Mouse (Mus musculus) heart, embryonic 14.5 days (tissue): ENCODE measurements around the gene Plin1. TPM values are rescaled to one million over a fixed set of nuclear protein-coding genes. Genes with fewer than 3 reads are reported as not detected.

Experiments
- ATAC-seq: fragments of 200-750 bp; cut with Nextera tagmentation; 2 replicates; pipeline ENCODE4 v1.8.0; 2017; ENCODE audit warnings: low read depth, moderate TSS enrichment; ENCODE audit not compliant: insufficient number of reproducible peaks, insufficient read depth, low FRiP score
- H3K27ac ChIP-seq, 2 experiments: fragments of 200-500 bp in 1 of 2; fragments of 300-500 bp in 1 of 2; sonication (generic) in 1 of 2; replicated peaks in 1 of 2; 2 replicates each; pipeline ENCODE4 v1.5.1; 2012 to 2014; ENCODE audit warnings: low read depth in 2 of 2, low read length in 2 of 2, control low read depth in 1 of 2, mild to moderate bottlenecking in 1 of 2, mixed read lengths in 1 of 2; ENCODE audit not compliant: control insufficient read depth in 1 of 2, insufficient read depth in 1 of 2
- H3K27me3 ChIP-seq: fragments of 300-500 bp; sonication (generic); 2 replicates; pipeline ENCODE4 v1.6.1; 2014; ENCODE audit warnings: mild to moderate bottlenecking, low read length, control low read depth; ENCODE audit not compliant: control insufficient read depth, insufficient read depth
- H3K36me3 ChIP-seq: fragments of 300-500 bp; sonication (generic); 2 replicates; pipeline ENCODE4 v1.6.1; 2014; ENCODE audit warnings: mild to moderate bottlenecking, control low read depth, low read length, mixed read lengths; ENCODE audit not compliant: control insufficient read depth, insufficient read depth
- H3K4me1 ChIP-seq, 2 experiments: fragments of 200-500 bp in 1 of 2; fragments of 300-500 bp in 1 of 2; sonication (generic) in 1 of 2; 2 replicates each; pipeline ENCODE4 v1.6.1; 2012 to 2014; ENCODE audit warnings: low read length in 2 of 2, control low read depth in 1 of 2, mixed read lengths in 1 of 2; ENCODE audit not compliant: control insufficient read depth in 2 of 2, insufficient read depth in 2 of 2
- H3K4me2 ChIP-seq: fragments of 300-500 bp; sonication (generic); 2 replicates; pipeline ENCODE4 v1.6.1; 2014; ENCODE audit warnings: mild to moderate bottlenecking, low read length
- H3K4me3 ChIP-seq, 2 experiments: fragments of 200-500 bp in 1 of 2; fragments of 300-500 bp in 1 of 2; sonication (generic) in 1 of 2; 2 replicates each; pipeline ENCODE4 v1.5.1; 2012 to 2014; ENCODE audit warnings: low read length in 2 of 2, mild to moderate bottlenecking in 2 of 2, control low read depth in 1 of 2, low read depth in 1 of 2, moderate library complexity in 1 of 2; ENCODE audit not compliant: control insufficient read depth in 1 of 2, insufficient read depth in 1 of 2
- H3K9ac ChIP-seq: fragments of 300-500 bp; sonication (generic); 2 replicates; pipeline ENCODE4 v1.6.1; 2014; ENCODE audit warnings: mild to moderate bottlenecking, low read length
- H3K9me3 ChIP-seq: fragments of 300-500 bp; sonication (generic); 2 replicates; pipeline ENCODE4 v1.6.1; 2016; ENCODE audit warnings: low read length, control low read depth; ENCODE audit not compliant: control insufficient read depth
- WGBS: fragments of 180-500 bp; shearing (Covaris S2); extraction: QIAGEN DNeasy Blood & Tissue Kit; methylation state at CpG from one replicate; pipeline ENCODE4 v1.1.7; 2014; 5-methylcytosine and 5-hydroxymethylcytosine counted together
- polyA plus RNA-seq: library from polyadenylated mRNA; unstranded; fragments of >200 nt; fragmentation: Nextera tagmentation; extraction: Ambion mirVana; gene quantifications from 2 replicates; pipeline ENCODE4 v1.2.1, GENCODE M21; 2014

Gene Plin1
- polyA plus RNA-seq, 1 experiment from 2014 or later = not detected

DNA sequence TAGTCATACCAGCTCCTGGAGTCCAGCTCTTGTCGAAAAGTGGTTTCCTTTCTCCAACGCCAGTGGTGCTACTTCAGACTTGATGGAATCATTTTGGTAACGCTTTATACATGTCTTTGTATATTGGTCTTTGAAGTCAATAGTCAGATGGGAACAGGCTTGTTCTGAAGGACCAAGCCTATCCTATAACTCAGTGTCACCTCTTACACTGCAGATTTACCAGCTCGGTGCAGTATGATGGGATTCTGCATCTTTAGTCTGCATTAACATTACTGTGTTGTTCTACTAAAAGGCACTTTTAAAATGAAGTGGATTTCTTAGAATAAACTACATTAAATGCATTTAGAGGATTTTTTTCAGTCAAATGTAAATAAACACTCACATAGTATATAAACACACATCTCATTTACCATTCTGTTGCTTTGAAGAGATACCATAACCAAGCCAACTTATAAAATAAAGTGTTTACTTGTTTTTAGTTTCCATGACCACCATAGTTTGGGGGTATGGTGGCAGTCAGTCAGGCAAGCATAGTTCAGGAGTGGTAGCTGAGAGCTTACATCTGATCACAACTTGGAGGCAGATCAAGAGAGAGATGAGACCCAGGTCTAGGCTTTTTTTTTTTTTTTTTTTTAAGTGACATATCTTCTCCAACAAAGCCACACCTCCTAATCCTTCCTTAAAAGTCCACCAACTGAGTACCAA, 61.7 kb downstream of the Plin1 start:
- Histone ChIP-seq H3K4me2 (no peak overlapping the region), H3K27me3 (no peaks in the 10 kb centered on the region), H3K4me3 (no peak overlapping the region), H3K9me3 (no peaks in the 10 kb centered on the region), H3K27ac (no peak overlapping the region), H3K36me3 (peaks cover 85% of the 10 kb centered on the region), H3K9ac (no peak overlapping the region), H3K4me1 (no peaks in the 10 kb centered on the region)
- ATAC-seq = no peak
- WGBS = 91% methylated on average over 4 of the region's 4 CpGs

Other genes starting within 250 kb of the Plin1 start
- not detected in 2 replicates for gene Rhcg, start 115.2 kb downstream of the Plin1 start, polyA plus RNA-seq
- gene Ticrr, start 72.7 kb downstream of the Plin1 start, polyA plus RNA-seq = 5.1 and 5.3 TPM in 2 replicates
- 1.6 and 2.0 TPM in 2 replicates for gene Kif7, start 17.2 kb downstream of the Plin1 start, polyA plus RNA-seq
- gene Pex11a, start 10.2 kb upstream of the Plin1 start, polyA plus RNA-seq = 9.4 and 9.8 TPM in 2 replicates
- 0.39 and 0.50 TPM in 2 replicates for gene Wdr93, start 10.3 kb upstream of the Plin1 start, polyA plus RNA-seq
- gene Mesp1, start 60.9 kb upstream of the Plin1 start, polyA plus RNA-seq = not detected in 2 replicates
- gene Mesp2, start 77.8 kb upstream of the Plin1 start, polyA plus RNA-seq = 0.27 and 0.59 TPM in 2 replicates
- gene Anpep, start 128.2 kb upstream of the Plin1 start, polyA plus RNA-seq = 9.0 and 10.4 TPM in 2 replicates
- 27.7 and 28.1 TPM in 2 replicates for gene Ap3s2, start 187.7 kb upstream of the Plin1 start, polyA plus RNA-seq
- gene Arpin, start 202.5 kb upstream of the Plin1 start, polyA plus RNA-seq = 29.4 and 30.2 TPM in 2 replicates